Mouse (Mus musculus): ENCODE data around the gene Gm49405.
"Not testable (repeated sequence)": the region's sequence is repeated elsewhere in the genome, so short reads cannot be mapped to it uniquely, and the experiment has no call there.

Gm49405 gene

DNA sequence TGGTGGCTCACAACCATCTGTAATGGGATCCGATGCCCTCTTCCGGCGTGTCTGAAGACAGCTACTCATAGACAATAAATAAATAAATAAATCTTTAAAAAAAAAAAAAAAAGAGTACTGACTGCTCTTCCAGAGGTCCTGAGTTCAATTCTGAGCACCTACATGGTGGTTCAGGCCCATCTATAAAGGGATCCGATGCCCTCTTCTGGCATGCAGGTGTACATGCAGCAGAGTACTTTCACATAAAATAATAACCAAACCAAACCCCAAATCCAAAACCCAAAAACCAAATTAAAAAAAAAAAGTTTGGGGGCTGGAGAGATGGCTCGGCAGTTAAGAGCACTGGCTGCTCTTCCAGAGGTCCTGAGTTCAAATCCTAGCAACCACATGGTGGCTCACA lies 48.6 kb downstream of the Gm49405 start:
- not testable (repeated sequence) for DNase-seq (ENCODE audit: low read depth, low spot score)

GRCm38 (mm10) chr19:4051016-4051415 lies 50.6 kb downstream of the Gm49405 start:
- DNase-seq (ENCODE audit: low read depth, low spot score): no peak

DNA sequence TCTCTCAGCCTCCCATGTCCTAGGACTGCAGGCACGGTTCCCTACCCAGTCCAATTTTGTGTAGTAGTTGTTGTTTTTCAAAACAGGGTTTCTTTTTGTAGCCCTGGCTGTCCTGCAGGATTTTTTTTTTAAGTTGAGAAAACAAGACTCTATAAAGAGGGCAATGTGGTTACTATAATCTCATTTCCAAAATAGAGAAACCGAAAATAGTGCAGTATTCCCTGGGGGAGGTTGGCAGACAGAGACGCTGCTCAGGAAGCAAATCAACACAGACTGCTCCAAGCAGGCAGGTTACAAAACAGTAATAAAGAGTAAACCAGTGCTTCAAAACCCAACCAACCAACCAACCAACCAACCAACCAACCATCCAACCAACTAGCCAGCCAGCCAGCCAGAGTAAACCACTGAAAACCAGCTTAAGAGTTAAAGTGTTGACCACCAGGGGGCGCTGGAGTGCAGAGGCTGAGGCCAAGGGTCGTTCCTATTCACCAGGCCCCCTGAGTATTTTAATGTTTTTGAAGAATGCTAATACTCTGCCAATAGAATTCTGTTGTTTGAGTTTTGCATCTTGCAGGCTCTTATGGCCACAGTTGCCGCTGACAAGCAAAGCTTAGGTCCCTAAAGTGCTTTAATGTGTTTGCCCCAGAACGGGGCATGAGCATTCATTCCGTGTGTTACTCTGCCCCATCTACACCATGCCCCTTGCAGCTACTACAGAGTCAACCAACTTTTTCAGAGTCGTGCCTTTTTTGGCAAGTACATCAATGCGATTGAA lies 51.5 kb downstream of the Gm49405 start:
- no peak for DNase-seq (ENCODE audit: low read depth, low spot score)

GRCm38 (mm10) chr19:4052516-4053030 lies 52.1 kb downstream of the Gm49405 start:
- DNase-seq (ENCODE audit: low read depth, low spot score): no peak

DNA sequence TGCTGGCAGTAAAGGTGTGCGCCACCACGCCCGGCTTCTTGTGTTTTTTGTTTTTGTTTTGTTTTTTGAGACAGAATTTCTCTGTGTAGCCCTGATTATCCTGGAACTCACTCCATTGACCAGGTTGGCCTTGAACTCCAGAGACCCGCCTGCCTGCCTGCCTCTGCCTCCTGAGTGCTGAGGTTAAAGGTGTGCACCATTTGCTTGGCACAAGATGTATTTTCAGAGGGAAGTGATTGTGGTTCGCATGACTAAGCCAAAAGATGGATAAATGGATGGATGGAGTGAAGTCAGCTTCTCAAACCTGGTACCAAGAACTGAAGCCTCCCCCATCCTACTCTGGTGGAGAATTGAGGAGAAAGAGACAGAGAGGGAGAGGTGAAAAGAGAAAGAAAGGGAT lies 54.2 kb downstream of the Gm49405 start:
- DNase-seq (ENCODE audit: low read depth, low spot score): no peak

Data from telencephalon, adult 2 months (tissue).